ENCODE assay signal across 10 mouse cellular contexts in the genomic region with DNA sequence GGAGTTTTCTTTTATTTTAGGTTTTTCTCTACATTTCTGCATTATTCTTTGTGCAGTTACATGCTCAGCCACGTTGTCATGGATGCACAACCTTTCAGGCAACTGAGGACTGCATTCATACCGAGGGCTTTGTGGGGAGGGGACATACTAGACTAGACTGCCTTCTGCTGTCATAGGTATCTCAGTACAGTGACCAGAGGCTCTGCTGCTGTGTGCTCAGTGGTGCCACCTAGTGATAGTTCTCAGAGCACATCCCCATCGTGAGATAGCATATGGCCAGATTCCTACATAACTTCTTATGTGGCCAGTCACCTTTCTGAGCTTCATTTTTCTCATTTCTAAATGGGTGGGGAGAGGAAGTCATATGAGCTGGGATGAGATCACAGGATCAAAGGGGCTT. TPM values are rescaled to one million over a fixed set of nuclear protein-coding genes. Genes with fewer than 3 reads are reported as not detected.
DNase-seq lines count a peak whose midpoint lies in the region; ATAC-seq and TF ChIP-seq lines count a peak whose summit lies in the region.
"Had no signal": no experiment of that assay in that cellular context is flagged by ENCODE, and none has a peak within 500 bp of the region (broad histone marks: within the 10 kb centered on the region; RNA-seq: fewer than 3 reads in every experiment).

No protein-coding gene starts in this region.

- H3K9ac ChIP-seq in liver, adult 2 months (ENCODE audit: low read depth, low read length), result no peak overlapping the region
- H3K9ac ChIP-seq in liver, embryonic 12.5 days, result no peak overlapping the region
- H3K9ac ChIP-seq in hindbrain, embryonic 13.5 days, result no peak overlapping the region
- no peak overlapping the region for H3K9ac ChIP-seq in midbrain, embryonic 15.5 days
- H3K9ac ChIP-seq: embryonic facial prominence, embryonic 12.5 days had no signal

- no peaks in the 10 kb centered on the region for H3K36me3 ChIP-seq in liver, adult 2 months (ENCODE audit: control insufficient read depth, insufficient read depth, low read length)
- H3K36me3 ChIP-seq in liver, embryonic 12.5 days, result no peaks in the 10 kb centered on the region
- H3K36me3 ChIP-seq in embryonic facial prominence, embryonic 10.5 days (replicated peaks), result no peaks in the 10 kb centered on the region
- no peaks in the 10 kb centered on the region for H3K36me3 ChIP-seq in hindbrain, embryonic 13.5 days
- H3K36me3 ChIP-seq in midbrain, embryonic 15.5 days (replicated peaks), result no peaks in the 10 kb centered on the region
- H3K36me3 ChIP-seq: embryonic facial prominence, embryonic 12.5 days had no signal

- ATAC-seq in liver, embryonic 12.5 days, result no peak
- ATAC-seq in hindbrain, embryonic 13.5 days (ENCODE audit: low FRiP score), result 0 out of 2 replicates have a peak, but pooled peaks have one; percentile 58
- peak; percentile 65 for ATAC-seq in midbrain, embryonic 15.5 days (replicated peaks)

- no peak for TF ChIP-seq POLR2A in liver, adult 2 months (IDR thresholded peaks at IDR 0.05; ENCODE audit: extremely low read depth, insufficient read depth, low read length)

- peak; percentile 79 for TF ChIP-seq CTCF in liver, adult 2 months (IDR thresholded peaks at IDR 0.05; ENCODE audit: low read depth, low read length)

- 3% methylated on average over 3 of the region's 3 CpGs for WGBS in liver, adult 2 months
- WGBS in liver, embryonic 12.5 days (ENCODE audit: insufficient replicate concordance), result 3% methylated on average over 3 of the region's 3 CpGs
- WGBS in embryonic facial prominence, embryonic 10.5 days, result 6% methylated on average over 3 of the region's 3 CpGs
- 2% methylated on average over 3 of the region's 3 CpGs for WGBS in hindbrain, embryonic 13.5 days
- 4% methylated on average over 3 of the region's 3 CpGs for WGBS in midbrain, embryonic 15.5 days

- DNase-seq in liver, adult 2 months (ENCODE audit: extremely low read depth, low read depth, low spot score), result peak; percentile 21
- peak; percentile 44 for DNase-seq in adrenal gland, postnatal 25 days
- peak; percentile 59 for DNase-seq in embryonic facial prominence, embryonic 10.5 days (ENCODE audit: low spot score)
- DNase-seq in left cerebral cortex, adult 18-20 months (ENCODE audit: low spot score in 2 of 2), result peak; percentile 62 to 66
- peak; percentile 61 for DNase-seq in testis, postnatal 10 days (ENCODE audit: low spot score)

- H3K9me3 ChIP-seq in liver, embryonic 12.5 days (replicated peaks), result no peaks in the 10 kb centered on the region
- H3K9me3 ChIP-seq in embryonic facial prominence, embryonic 10.5 days, result no peaks in the 10 kb centered on the region
- no peaks in the 10 kb centered on the region for H3K9me3 ChIP-seq in hindbrain, embryonic 13.5 days
- no peaks in the 10 kb centered on the region for H3K9me3 ChIP-seq in midbrain, embryonic 15.5 days
- H3K9me3 ChIP-seq: embryonic facial prominence, embryonic 12.5 days had no signal

- H3K27me3 ChIP-seq in liver, adult 2 months (ENCODE audit: control insufficient read depth, insufficient read depth, low read length), result peaks cover 5% of the 10 kb centered on the region
- peaks cover 55% of the 10 kb centered on the region for H3K27me3 ChIP-seq in liver, embryonic 12.5 days (replicated peaks)
- H3K27me3 ChIP-seq in embryonic facial prominence, embryonic 10.5 days (replicated peaks; ENCODE audit: low read depth, poor library complexity, severe bottlenecking), result peaks cover 59% of the 10 kb centered on the region
- peaks cover 50% of the 10 kb centered on the region for H3K27me3 ChIP-seq in hindbrain, embryonic 13.5 days
- peaks cover 29% of the 10 kb centered on the region for H3K27me3 ChIP-seq in midbrain, embryonic 15.5 days (replicated peaks)

- no peak overlapping the region for H3K27ac ChIP-seq in liver, adult 2 months (replicated peaks; ENCODE audit: insufficient read depth, low read depth, low read length)
- H3K27ac ChIP-seq in liver, embryonic 12.5 days, result no peak overlapping the region
- H3K27ac ChIP-seq in embryonic facial prominence, embryonic 10.5 days (replicated peaks), result no peak overlapping the region
- no peak overlapping the region for H3K27ac ChIP-seq in hindbrain, embryonic 13.5 days
- no peak overlapping the region for H3K27ac ChIP-seq in midbrain, embryonic 15.5 days
- H3K27ac ChIP-seq: embryonic facial prominence, embryonic 12.5 days had no signal

- no peaks in the 10 kb centered on the region for H3K4me1 ChIP-seq in liver, adult 2 months (ENCODE audit: control insufficient read depth, insufficient read depth, low read length)
- 0 out of 2 replicates have a peak, but pooled peaks cover 7% of the 10 kb centered on the region for H3K4me1 ChIP-seq in liver, embryonic 12.5 days
- peaks cover 11% of the 10 kb centered on the region for H3K4me1 ChIP-seq in embryonic facial prominence, embryonic 10.5 days
- H3K4me1 ChIP-seq in hindbrain, embryonic 13.5 days (replicated peaks), result peaks cover 14% of the 10 kb centered on the region
- peaks cover 3% of the 10 kb centered on the region; the same call in 1 of the 2 replicates for H3K4me1 ChIP-seq in midbrain, embryonic 15.5 days

- H3K4me2 ChIP-seq in liver, embryonic 12.5 days, result no peak overlapping the region
- no peak overlapping the region for H3K4me2 ChIP-seq in hindbrain, embryonic 13.5 days
- H3K4me2 ChIP-seq in midbrain, embryonic 15.5 days, result no peak overlapping the region
- H3K4me2 ChIP-seq: embryonic facial prominence, embryonic 12.5 days had no signal

- H3K79me2 ChIP-seq in liver, adult 2 months (ENCODE audit: control insufficient read depth, insufficient read depth, low read length), result no peaks in the 10 kb centered on the region

- no peak overlapping the region for H3K4me3 ChIP-seq in liver, adult 2 months (ENCODE audit: insufficient read depth, low read depth, low read length)
- H3K4me3 ChIP-seq in liver, embryonic 12.5 days, result no peak overlapping the region
- no peak overlapping the region for H3K4me3 ChIP-seq in embryonic facial prominence, embryonic 10.5 days
- H3K4me3 ChIP-seq in hindbrain, embryonic 13.5 days, result no peak overlapping the region
- no peak overlapping the region for H3K4me3 ChIP-seq in midbrain, embryonic 15.5 days
- H3K4me3 ChIP-seq: embryonic facial prominence, embryonic 12.5 days; megakaryocyte, embryonic 14.5 days had no signal

RNA-seq across cellular contexts. Expression of gene Abcc8, which starts 1.8 kb away (rescaled TPM):
- total RNA-seq in liver, adult 2 months (2014; rRNA removed), result not detected in 2 replicates
- polyA plus RNA-seq in liver, adult 2 months (2012; rRNA removed), result not detected in 2 replicates
- 0.20 and 0.33 TPM in 2 replicates for polyA plus RNA-seq in liver, embryonic 12.5 days (2016; fragmentation: Nextera tagmentation; extraction: Ambion mirVana)
- total RNA-seq in adrenal gland, postnatal 25 days (2021), result 1.0 and 1.8 TPM in 2 replicates
- 0.24 and 0.50 TPM in 2 replicates for polyA plus RNA-seq in embryonic facial prominence, embryonic 10.5 days (2016; fragmentation: Nextera tagmentation; extraction: Ambion mirVana)
- polyA plus RNA-seq in hindbrain, embryonic 13.5 days (2015; fragmentation: Nextera tagmentation; extraction: Ambion mirVana), result 6.2 and 7.1 TPM in 2 replicates
- 10 to 100 TPM; 34.8 to 39.2 TPM for total RNA-seq in left cerebral cortex, adult 18-20 months (2021)
- polyA plus RNA-seq in midbrain, embryonic 15.5 days (2015; fragmentation: Nextera tagmentation; extraction: Ambion mirVana), result 5.8 and 9.3 TPM in 2 replicates

RNA-seq across cellular contexts. Expression of gene Ush1c, which starts 56.7 kb away (rescaled TPM):
- total RNA-seq in liver, adult 2 months (2014; rRNA removed), result not detected in 2 replicates
- polyA plus RNA-seq in liver, adult 2 months (2012; rRNA removed), result not detected in 2 replicates
- polyA plus RNA-seq in liver, embryonic 12.5 days (2016; fragmentation: Nextera tagmentation; extraction: Ambion mirVana), result 0.11 TPM in 1 of 2 replicates, not detected in the other
- total RNA-seq in adrenal gland, postnatal 25 days (2021), result 2.5 and 2.7 TPM in 2 replicates
- 4.4 and 5.0 TPM in 2 replicates for polyA plus RNA-seq in embryonic facial prominence, embryonic 10.5 days (2016; fragmentation: Nextera tagmentation; extraction: Ambion mirVana)
- 1.7 and 2.4 TPM in 2 replicates for polyA plus RNA-seq in hindbrain, embryonic 13.5 days (2015; fragmentation: Nextera tagmentation; extraction: Ambion mirVana)
- total RNA-seq in left cerebral cortex, adult 18-20 months (2021), result under 1 TPM in 1 of 2 experiments, not detected in 1; 0.28 TPM
- polyA plus RNA-seq in midbrain, embryonic 15.5 days (2015; fragmentation: Nextera tagmentation; extraction: Ambion mirVana), result 1.9 and 2.3 TPM in 2 replicates

RNA-seq across cellular contexts. Expression of gene Otog, which starts 59.2 kb away (rescaled TPM):
- total RNA-seq in liver, adult 2 months (2014; rRNA removed), result not detected in 2 replicates
- not detected in 2 replicates for polyA plus RNA-seq in liver, adult 2 months (2012; rRNA removed)
- not detected in 2 replicates for polyA plus RNA-seq in liver, embryonic 12.5 days (2016; fragmentation: Nextera tagmentation; extraction: Ambion mirVana)
- total RNA-seq in adrenal gland, postnatal 25 days (2021), result 2.3 and 2.4 TPM in 2 replicates
- polyA plus RNA-seq in embryonic facial prominence, embryonic 10.5 days (2016; fragmentation: Nextera tagmentation; extraction: Ambion mirVana), result 0.14 and 0.38 TPM in 2 replicates
- 0.19 and 0.34 TPM in 2 replicates for polyA plus RNA-seq in hindbrain, embryonic 13.5 days (2015; fragmentation: Nextera tagmentation; extraction: Ambion mirVana)
- under 1 TPM in 1 of 2 experiments, not detected in 1; 0.07 TPM for total RNA-seq in left cerebral cortex, adult 18-20 months (2021)
- polyA plus RNA-seq in midbrain, embryonic 15.5 days (2015; fragmentation: Nextera tagmentation; extraction: Ambion mirVana), result 0.11 TPM in 1 of 2 replicates, not detected in the other
